Mouse (Mus musculus) layer of hippocampus, postnatal 10 days (tissue): Measurements from ENCODE around the gene Slc17a7. TPM values are rescaled to one million over a fixed set of nuclear protein-coding genes. Genes with fewer than 3 reads are reported as not detected.

Experiments
- DNase-seq, 2 experiments: peaks; one replicate each; pipeline ENCODE4 v3.0.0; 2021; ENCODE audit warnings: low spot score in 2 of 2
- microRNA-seq, 2 experiments: library from miRNA; unstranded; fragments of <30 nt; microRNA quantifications; one replicate each; pipeline ENCODE4 v1.2.0; 2021
- total RNA-seq, 2 experiments: library from RNA; stranded (reverse); gene quantifications; 2 replicates each; pipeline ENCODE4 v1.2.3; 2021

The Slc17a7 gene
- total RNA-seq, 2 experiments from 2014 or later, result 1,094 to 1,136 TPM

- no peak for DNase-seq
Measured at GRCm38 (mm10) chr7:45196176-45196535, 32.4 kb downstream of the Slc17a7 start.

GRCm38 (mm10) chr7:45196994-45197393 is 33.2 kb downstream of the Slc17a7 start:
- DNase-seq, result no peak

GRCm38 (mm10) chr7:45198435-45198834 is 34.7 kb downstream of the Slc17a7 start:
- peak; percentile 72 to 81 for DNase-seq

GRCm38 (mm10) chr7:45198961-45199360 is 35.2 kb downstream of the Slc17a7 start:
- DNase-seq, result no peak

- no peak for DNase-seq
Measured at GRCm38 (mm10) chr7:45202654-45203053, 38.9 kb downstream of the Slc17a7 start.

GRCm38 (mm10) chr7:45204380-45205143 is 40.8 kb downstream of the Slc17a7 start, which contains the start of gene Ccdc155:
Gene Ccdc155, minus strand, starts transcription at chr7:45204892.
- peak; percentile 90 to 92 for DNase-seq

- no peak for DNase-seq
Measured at GRCm38 (mm10) chr7:45208260-45208659, 44.5 kb downstream of the Slc17a7 start.

- DNase-seq, result no peak
Measured at GRCm38 (mm10) chr7:45211070-45211469, 47.3 kb downstream of the Slc17a7 start.

- no peak for DNase-seq
Measured at GRCm38 (mm10) chr7:45211851-45212251, 48.1 kb downstream of the Slc17a7 start, which contains the start of gene Dkkl1. Gene Dkkl1, minus strand, starts transcription at chr7:45212147.

- no peak for DNase-seq
Measured at GRCm38 (mm10) chr7:45212356-45212755, 48.6 kb downstream of the Slc17a7 start.

GRCm38 (mm10) chr7:45213708-45214107 is 50.0 kb downstream of the Slc17a7 start:
- no peak for DNase-seq

GRCm38 (mm10) chr7:45215673-45216441 is 52.1 kb downstream of the Slc17a7 start, which contains the start of gene Tead2:
Gene Tead2, plus strand, starts transcription at chr7:45215753.
- no peak for DNase-seq

- peak; percentile 47 to 72 for DNase-seq
Measured at GRCm38 (mm10) chr7:45216442-45217183, 52.9 kb downstream of the Slc17a7 start.

- no peak for DNase-seq
Measured at GRCm38 (mm10) chr7:45221680-45222079, 57.9 kb downstream of the Slc17a7 start.

- no peak for DNase-seq
Measured at GRCm38 (mm10) chr7:45224826-45225225, 61.1 kb downstream of the Slc17a7 start.

Small RNA genes lying within 50 kb of the gene (microRNA-seq; reads per million reads assigned to microRNA genes)
- gene Mir150, result 400 to 784 reads per million in 2 experiments
- gene Mir5121, result 15.2 to 16.3 reads per million in 2 experiments
- gene Mir7055, result 1.1 to 2.5 reads per million in 2 experiments

Other genes starting within 250 kb of the Slc17a7 start
- 100 to 1,000 TPM; 261 to 290 TPM for gene Ap2a1, start 234.5 kb upstream of the Slc17a7 start, total RNA-seq
- gene Tsks, start 220.7 kb upstream of the Slc17a7 start, total RNA-seq, result under 1 TPM; 0.25 to 0.64 TPM
- gene Cpt1c, start 189.1 kb upstream of the Slc17a7 start, total RNA-seq, result 100 to 1,000 TPM in 1 of 2 experiments, 10 to 100 TPM in 1; 99.2 to 101 TPM
- gene Prmt1, start 177.4 kb upstream of the Slc17a7 start, total RNA-seq, result 100 to 1,000 TPM; 232 to 248 TPM
- 10 to 100 TPM; 38.1 to 42.5 TPM for gene Irf3, start 166.3 kb upstream of the Slc17a7 start, total RNA-seq
- 1 to 10 TPM; 5.4 to 5.5 TPM for gene Bcl2l12, start 165.2 kb upstream of the Slc17a7 start, total RNA-seq
- gene Scaf1, start 147.6 kb upstream of the Slc17a7 start, total RNA-seq, result 100 to 1,000 TPM; 141 to 145 TPM
- gene Rras, start 146.0 kb upstream of the Slc17a7 start, total RNA-seq, result 10 to 100 TPM; 12.2 to 12.3 TPM
- 10 to 100 TPM; 69.1 to 70.3 TPM for gene Prr12, start 111.1 kb upstream of the Slc17a7 start, total RNA-seq
- gene Nosip, start 101.5 kb upstream of the Slc17a7 start, total RNA-seq, result 10 to 100 TPM; 47.2 to 51.6 TPM
- gene Prrg2, start 101.3 kb upstream of the Slc17a7 start, total RNA-seq, result 10 to 100 TPM in 1 of 2 experiments, 1 to 10 TPM in 1; 6.9 to 10.1 TPM
- 10 to 100 TPM; 11.4 to 11.9 TPM for gene Rcn3, start 71.7 kb upstream of the Slc17a7 start, total RNA-seq
- gene Fcgrt, start 60.1 kb upstream of the Slc17a7 start, total RNA-seq, result 10 to 100 TPM; 17.9 to 23.1 TPM
- 100 to 1,000 TPM; 456 to 554 TPM for gene Rps11, start 39.5 kb upstream of the Slc17a7 start, total RNA-seq
- gene Rpl13a, start 35.2 kb upstream of the Slc17a7 start, total RNA-seq, result 100 to 1,000 TPM; 946 to 985 TPM
- gene Gm45713, start 27.7 kb upstream of the Slc17a7 start, total RNA-seq, result not detected
- 1 to 10 TPM; 4.3 to 6.0 TPM for gene Flt3l, start 27.5 kb upstream of the Slc17a7 start, total RNA-seq
- gene Pih1d1, start 9.6 kb upstream of the Slc17a7 start, total RNA-seq, result 10 to 100 TPM; 60.7 to 63.1 TPM
- 10 to 100 TPM; 12.2 to 17.3 TPM for gene Aldh16a1, start 9.4 kb upstream of the Slc17a7 start, total RNA-seq
- under 1 TPM; 0.18 to 0.43 TPM for gene Gfy, start 15.6 kb downstream of the Slc17a7 start, total RNA-seq
- gene Pth2, start 17.0 kb downstream of the Slc17a7 start, total RNA-seq, result not detected
- 1 to 10 TPM; 2.2 to 2.9 TPM for gene Ccdc155, start 40.9 kb downstream of the Slc17a7 start, total RNA-seq
- gene Dkkl1, start 48.2 kb downstream of the Slc17a7 start, total RNA-seq, result 10 to 100 TPM in 1 of 2 experiments, 1 to 10 TPM in 1; 8.3 to 10.7 TPM
- 10 to 100 TPM; 12.5 to 13.7 TPM for gene Tead2, start 51.8 kb downstream of the Slc17a7 start, total RNA-seq
- gene Cd37, start 75.2 kb downstream of the Slc17a7 start, total RNA-seq, result 1 to 10 TPM; 4.6 to 5.0 TPM
- 1 to 10 TPM; 1.0 to 1.2 TPM for gene Slc6a16, start 77.1 kb downstream of the Slc17a7 start, total RNA-seq
- gene Slc6a21, start 113.6 kb downstream of the Slc17a7 start, total RNA-seq, result not detected
- 10 to 100 TPM; 19.6 to 20.9 TPM for gene Trpm4, start 169.8 kb downstream of the Slc17a7 start, total RNA-seq
- under 1 TPM; 0.85 to 0.96 TPM for gene Hrc, start 171.3 kb downstream of the Slc17a7 start, total RNA-seq
- gene Ppfia3, start 203.1 kb downstream of the Slc17a7 start, total RNA-seq, result 100 to 1,000 TPM; 124 to 128 TPM
- 100 to 1,000 TPM; 137 to 163 TPM for gene Lin7b, start 206.6 kb downstream of the Slc17a7 start, total RNA-seq
- 100 to 1,000 TPM; 393 to 440 TPM for gene Snrnp70, start 231.8 kb downstream of the Slc17a7 start, total RNA-seq
- not detected for gene Kcna7, start 241.7 kb downstream of the Slc17a7 start, total RNA-seq
- under 1 TPM; 0.18 to 0.22 TPM for gene Ntf5, start 249.7 kb downstream of the Slc17a7 start, total RNA-seq